Mouse (Mus musculus): ENCODE results near the gene Sult6b1. TPM values are rescaled to one million over a fixed set of nuclear protein-coding genes. Genes with fewer than 3 reads are reported as not detected.

Sult6b1 gene
- total RNA-seq, 4 experiments from 2014 or later = not detected

DNA sequence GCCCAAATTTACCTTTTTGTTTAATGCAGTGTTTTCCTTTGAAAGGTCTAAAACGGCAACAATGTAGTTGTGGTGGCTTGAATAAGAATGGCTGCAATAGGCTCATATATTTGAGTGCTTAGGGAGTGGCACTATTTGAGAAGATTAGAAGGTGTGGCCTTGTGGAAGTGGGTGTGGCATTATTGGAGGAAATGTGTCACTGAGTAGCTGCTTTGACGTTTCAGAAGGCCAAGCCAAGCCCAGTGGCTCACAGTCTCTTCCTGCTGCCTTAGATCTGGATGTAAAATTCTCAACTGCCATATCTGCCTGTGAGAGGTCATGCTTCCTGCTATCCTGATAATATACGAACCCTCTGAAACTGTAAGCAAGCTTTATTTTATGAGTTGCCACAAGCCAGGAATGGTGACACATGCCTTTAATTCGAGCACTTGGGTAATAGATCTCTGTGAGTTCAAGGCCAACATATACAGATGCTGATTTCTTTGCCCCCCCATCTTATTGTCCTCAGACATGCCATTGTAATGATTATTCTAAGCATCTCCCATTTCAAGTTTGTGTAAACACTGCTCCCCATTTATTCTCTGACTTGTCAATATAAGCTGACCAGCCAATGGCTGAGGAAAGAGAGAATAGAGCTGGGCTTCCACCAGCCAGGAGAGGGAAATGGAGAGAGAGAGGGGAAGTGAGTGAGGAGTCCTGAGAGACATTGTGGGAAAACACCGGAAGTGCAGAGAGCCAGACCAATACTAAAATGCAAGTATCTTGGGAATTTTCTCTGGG, 21.3 kb downstream of the Sult6b1 start:
- DNase-seq (ENCODE audit: low spot score) = no peak

DNA sequence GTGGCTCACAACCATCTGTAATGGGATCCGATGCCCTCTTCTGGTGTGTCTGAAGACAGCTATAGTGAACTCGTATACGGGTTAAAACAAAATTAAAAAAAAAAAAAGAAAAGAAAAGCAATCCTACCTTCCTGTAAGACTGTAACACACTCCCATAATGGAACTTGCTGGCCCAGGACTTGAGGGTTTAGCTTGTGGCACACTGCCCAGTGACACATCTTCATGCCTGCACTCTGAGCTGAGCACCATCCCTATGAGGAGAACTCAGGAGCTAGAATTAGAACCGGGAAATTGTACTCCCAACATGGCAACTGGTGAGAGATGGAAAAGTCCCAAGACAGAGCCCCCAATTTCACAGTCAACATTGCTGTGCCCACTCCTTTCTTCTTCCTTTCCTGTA, 23.5 kb downstream of the Sult6b1 start:
- no peak for DNase-seq (ENCODE audit: low spot score)

DNA sequence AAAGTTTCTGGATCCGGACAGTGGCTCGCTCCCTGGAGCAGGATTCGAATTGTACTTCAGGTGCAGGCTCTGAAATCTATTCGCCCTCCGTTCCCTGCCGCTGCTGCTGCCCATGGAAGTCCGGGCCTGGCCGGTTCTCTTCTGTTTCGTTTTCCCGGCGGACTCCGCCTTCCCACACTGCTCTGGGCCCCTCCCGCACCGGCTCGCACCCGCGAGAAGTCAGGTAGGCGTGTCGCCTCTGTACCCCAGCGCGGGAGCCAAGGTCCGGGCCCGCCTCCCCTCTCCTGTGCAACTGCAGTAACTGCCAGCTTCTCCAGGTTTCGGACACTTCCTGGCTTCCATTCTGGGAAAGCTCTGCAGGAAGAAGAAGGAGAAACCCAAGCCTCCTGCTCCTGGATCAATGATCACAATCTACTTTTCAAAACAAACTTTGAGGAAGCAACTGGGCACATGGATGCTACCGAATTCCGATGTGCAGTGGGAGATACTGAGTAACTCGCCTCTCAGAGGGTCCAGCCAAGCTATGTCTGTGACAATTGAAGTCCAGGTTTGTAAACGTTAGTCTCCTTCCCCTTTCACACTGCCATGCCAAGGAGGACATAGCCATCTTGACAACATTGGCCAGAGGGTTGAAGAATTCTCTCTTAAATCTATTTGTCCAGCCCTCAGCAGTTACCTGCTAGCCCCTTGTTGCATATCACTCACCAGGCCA, 24.2 kb downstream of the Sult6b1 start, which contains the start of gene Eif2ak2:
TSS of gene Eif2ak2 (minus strand) at position 173 of the 712 bp plus-strand sequence.
- peak; percentile 75 for DNase-seq (ENCODE audit: low spot score)

DNA sequence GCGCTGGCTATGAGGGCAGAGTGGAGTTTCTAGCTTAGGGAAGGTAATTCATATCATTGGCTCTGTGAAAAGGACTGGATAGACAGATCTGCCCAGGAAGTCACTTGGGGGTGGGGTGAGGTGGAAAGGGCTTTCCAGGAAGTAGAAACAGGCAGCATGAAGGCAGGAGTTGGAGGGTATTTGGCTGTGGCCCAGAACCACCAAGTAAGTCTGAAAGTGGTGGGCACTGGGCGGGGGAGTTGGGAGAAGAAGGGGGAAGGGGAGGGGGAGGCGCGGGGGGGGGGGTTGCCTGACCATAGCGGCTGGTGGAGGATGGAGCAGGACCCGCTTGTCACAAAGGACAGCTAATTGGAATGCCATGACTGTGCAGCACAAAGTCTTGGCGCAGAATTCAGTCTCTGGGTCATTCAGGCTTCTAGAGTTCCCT, 24.9 kb downstream of the Sult6b1 start:
- DNase-seq (ENCODE audit: low spot score) = no peak

DNA sequence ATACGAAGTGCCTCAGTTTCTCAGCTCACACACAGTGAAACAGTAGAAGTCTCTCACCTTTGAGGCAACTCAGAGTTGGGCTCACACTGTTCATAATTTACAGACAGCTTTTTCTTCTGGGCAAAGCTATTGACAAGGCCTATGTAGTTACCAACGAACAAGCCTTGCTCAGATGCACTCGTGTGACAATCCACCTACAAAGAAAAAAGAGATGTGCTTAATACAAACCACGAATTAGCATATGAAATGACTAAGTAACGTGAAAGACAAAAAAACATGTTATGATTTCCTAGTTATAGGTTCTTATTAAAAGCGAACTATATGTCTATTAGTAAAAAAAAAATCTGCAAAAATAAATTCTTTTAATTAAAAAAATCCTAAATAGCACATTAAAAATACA, 32.9 kb downstream of the Sult6b1 start:
- no peak for DNase-seq (ENCODE audit: low spot score)

DNA sequence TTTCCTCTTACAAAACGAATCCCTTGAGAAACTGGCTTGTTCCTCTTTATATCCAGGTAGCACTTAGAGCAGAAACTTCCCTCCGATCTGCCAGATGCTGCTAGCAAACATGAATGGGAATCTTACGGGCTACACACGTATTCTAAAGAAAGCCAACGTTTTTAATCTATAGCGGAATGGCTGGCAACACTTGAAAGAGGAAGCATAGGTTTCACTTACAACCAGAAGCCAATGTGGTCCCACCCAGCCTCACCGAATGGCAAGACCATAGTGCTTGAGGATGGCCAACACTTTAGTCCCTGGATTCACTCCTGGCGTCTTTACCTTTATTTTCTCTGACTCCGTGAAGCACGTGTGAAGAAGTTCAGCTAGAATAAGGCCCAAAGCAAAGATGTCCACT, 50.5 kb downstream of the Sult6b1 start:
- DNase-seq (ENCODE audit: low spot score) = no peak

DNA sequence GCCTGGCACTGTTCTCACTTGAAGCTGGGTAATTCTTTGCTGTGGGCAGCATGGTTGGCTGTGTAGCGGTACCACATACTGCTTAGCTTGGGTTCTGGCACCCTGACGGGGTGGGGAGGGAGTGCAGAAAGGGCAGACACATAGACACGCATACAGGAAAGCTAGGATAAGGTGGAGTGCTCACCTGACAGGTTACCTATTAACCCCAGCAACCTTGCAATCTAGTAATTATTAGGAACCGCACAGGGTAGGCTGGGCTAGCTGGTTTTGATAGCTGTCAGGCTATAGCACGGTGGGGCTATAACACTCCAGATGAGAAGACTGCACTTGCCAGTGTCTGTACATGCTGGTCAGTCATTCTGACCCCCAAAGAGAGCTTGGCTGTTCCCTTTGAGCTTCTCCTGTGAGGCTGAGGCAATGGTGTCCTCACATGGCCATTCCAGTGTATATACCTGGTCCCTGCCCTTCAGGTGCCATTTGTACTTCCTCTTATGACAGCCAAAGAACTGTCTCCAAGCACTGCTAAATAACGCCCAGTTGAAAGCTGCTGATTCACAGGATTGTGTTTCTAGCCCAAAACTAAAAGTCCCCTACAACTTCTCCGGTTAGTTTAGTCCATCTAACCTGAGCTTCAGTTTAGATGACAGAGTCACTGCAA, 64.4 kb downstream of the Sult6b1 start:
- no peak for DNase-seq (ENCODE audit: low spot score)

DNA sequence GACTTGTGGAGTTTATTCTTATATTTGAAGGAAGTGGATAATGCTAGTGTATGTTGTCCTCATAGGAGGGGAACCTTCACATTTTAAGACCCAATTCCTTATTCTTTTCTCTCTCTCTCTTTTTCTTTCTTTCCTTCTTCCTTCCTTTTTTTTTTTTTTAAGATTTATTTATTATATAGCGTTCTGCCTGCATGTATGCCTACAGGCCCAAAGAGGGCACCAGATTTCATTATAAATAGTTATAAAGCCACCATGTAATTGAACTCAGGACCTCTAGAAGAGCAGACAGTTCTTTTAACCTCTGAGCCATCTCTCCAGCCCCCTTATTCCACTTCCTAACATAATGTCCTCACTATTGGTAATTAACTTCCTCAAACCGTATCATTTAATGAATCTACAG, 70.7 kb downstream of the Sult6b1 start:
- DNase-seq (ENCODE audit: low spot score) = no peak

DNA sequence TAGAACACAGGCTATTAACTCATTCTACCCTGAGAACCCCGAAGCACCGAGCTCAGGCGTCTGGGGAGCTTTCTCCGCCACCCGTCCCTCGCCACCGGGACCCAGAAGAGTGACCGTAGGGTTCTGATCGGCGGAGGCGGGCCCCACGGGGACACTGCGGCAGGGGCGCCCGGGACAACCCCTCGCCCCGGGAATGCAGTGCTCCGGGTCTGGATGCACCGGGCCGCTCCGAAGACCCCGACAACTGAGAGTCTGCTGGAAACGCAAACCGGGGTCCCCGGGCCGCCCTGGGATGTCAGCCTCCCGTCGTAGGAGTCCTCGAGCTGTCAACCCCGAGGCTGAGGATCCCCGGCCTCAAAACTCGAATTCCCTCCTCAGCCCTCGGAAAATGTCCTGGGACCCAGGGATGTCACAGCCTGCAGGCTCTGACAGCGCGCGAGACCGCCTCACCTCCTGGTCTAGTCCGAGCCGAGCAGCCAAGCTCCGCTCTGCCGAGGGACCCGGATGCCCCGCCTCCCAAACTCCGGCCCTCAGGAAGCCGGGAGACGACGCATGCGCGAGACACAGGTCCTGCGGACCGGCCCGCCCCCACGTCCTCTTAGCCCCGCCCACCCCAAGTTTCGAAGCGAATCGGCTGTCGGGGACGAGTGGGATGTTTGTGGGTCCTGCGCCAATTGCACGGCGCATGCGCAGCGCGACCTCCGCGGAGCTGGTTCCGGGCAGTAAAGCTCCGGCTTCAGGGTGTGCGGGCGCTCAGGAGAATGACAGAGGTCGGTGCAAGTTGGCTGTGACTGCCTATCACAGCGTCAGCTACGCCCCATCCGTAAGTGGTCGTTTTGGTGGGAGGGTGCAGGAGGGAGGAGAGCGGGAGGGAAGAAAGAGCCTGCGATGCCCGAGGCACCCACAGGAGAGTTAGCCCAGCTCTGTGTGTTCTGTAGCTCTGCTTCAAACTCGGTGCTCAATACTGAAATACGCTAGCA, 71.6 kb downstream of the Sult6b1 start, which contains the start of the genes Heatr5b and Gpatch11:
TSS of gene Heatr5b (minus strand) at position 509 of the 980 bp plus-strand sequence.
TSS of gene Gpatch11 (plus strand) at position 712 of the 980 bp plus-strand sequence.
- peak; percentile 97 for DNase-seq (ENCODE audit: low spot score)

Other genes starting within 250 kb of the Sult6b1 start
- gene Strn, start 169.8 kb downstream of the Sult6b1 start, total RNA-seq (2022) = 10 to 100 TPM; 20.0 to 25.9 (median 24.3) TPM
- gene Heatr5b, start 71.6 kb downstream of the Sult6b1 start, total RNA-seq (2022) = 10 to 100 TPM; 40.3 to 48.0 (median 44.7) TPM
- 10 to 100 TPM; 23.0 to 35.3 (median 27.9) TPM for gene Gpatch11, start 71.4 kb downstream of the Sult6b1 start, total RNA-seq (2022)
- 1 to 10 TPM; 7.9 to 9.5 (median 8.2) TPM for gene Eif2ak2, start 24.4 kb downstream of the Sult6b1 start, total RNA-seq (2022)
- 10 to 100 TPM; 64.4 to 75.7 (median 70.8) TPM for gene Cebpzos, start 9.5 kb upstream of the Sult6b1 start, total RNA-seq (2022)
- gene Cebpz, start 30.1 kb upstream of the Sult6b1 start, total RNA-seq (2022) = 10 to 100 TPM; 18.3 to 21.0 (median 19.3) TPM
- gene Ndufaf7, start 30.1 kb upstream of the Sult6b1 start, total RNA-seq (2022) = 10 to 100 TPM; 44.3 to 57.3 (median 50.7) TPM
- gene Prkd3, start 113.8 kb upstream of the Sult6b1 start, total RNA-seq (2022) = 10 to 100 TPM; 14.2 to 15.5 (median 14.9) TPM
- gene Qpct, start 144.9 kb upstream of the Sult6b1 start, total RNA-seq (2022) = 1 to 10 TPM; 3.7 to 4.7 (median 4.5) TPM